Mouse (Mus musculus) cerebellum, adult 11 months (tissue): ENCODE data around the gene Usp46.
"Not testable (repeated sequence)": the region's sequence is repeated elsewhere in the genome, so short reads cannot be mapped to it uniquely, and the experiment has no call there.

Experiments used
- DNase-seq: peaks from one replicate; pipeline ENCODE4 v3.0.0; 2022

Gene Usp46

GRCm38 (mm10) chr5:74020506-74020905 is 47.7 kb downstream of the Usp46 start:
- no peak for DNase-seq

GRCm38 (mm10) chr5:74018870-74019565 is 49.2 kb downstream of the Usp46 start:
- DNase-seq: no peak

DNA sequence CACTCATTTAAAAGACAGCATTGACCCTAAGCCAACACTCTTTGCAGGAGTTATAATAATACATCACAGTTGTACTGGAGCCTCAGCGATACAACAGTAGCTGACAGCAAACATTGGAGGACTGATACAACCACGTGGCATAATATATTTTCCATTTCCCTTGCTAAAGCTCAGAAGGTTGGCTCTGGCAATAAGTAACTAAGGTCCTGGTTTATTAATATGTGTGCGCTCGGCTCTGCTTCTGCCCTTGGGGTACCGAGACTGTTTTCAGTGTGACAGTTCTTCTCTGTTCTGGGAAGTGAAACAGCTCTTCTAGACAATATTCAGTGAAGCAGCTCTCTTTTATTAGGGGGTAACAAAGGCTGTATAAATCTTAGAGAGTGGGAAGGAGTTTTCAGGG is 50.7 kb downstream of the Usp46 start:
- no peak for DNase-seq

DNA sequence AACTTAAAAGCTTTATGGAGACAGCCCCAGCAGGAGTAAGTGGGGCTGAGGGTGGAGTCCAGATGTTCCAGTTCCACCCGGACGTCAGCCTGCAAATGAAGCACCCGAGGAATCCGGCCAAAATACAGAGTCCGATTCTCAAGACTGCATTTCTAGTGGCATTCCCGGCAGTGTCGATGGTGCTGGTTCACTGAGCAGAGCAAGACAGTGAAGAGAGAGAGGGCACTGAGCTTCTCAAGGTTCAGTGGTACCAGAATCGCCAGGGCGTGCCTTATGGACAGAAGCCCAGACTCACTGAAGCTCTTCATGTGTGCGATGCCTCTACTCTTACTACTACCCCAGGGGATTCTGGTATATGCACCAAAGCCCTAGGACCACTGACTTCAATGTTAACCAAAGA is 56.6 kb downstream of the Usp46 start:
- DNase-seq: no peak

- DNase-seq: no peak
Observed at GRCm38 (mm10) chr5:74007492-74008070, 60.6 kb downstream of the Usp46 start.

- DNase-seq: no peak
Observed at GRCm38 (mm10) chr5:74005936-74006335, 62.3 kb downstream of the Usp46 start.

- no peak for DNase-seq
Observed at GRCm38 (mm10) chr5:74001743-74002142, 66.5 kb downstream of the Usp46 start.

DNA sequence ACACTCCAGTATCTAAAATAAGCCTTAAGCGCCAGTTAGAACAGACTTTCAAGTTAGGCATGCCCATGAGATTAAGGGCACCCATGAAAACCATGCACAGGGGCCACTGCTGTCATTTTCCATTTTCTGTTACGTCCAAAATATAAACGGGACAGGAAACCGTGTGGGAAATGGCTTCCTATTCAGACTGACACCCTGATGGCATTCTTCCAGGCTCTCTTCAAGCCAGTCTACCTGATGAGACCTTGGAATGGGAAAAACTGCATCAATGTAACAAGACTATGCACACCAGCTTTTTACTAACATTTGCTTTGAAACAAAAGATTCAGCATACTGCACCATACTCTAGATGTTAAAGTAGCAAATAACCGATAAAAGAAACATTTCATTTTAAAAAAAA is 69.3 kb downstream of the Usp46 start:
- DNase-seq: no peak

- DNase-seq: no peak
Observed at GRCm38 (mm10) chr5:73994850-73995249, 73.4 kb downstream of the Usp46 start.

GRCm38 (mm10) chr5:73993538-73993937 is 74.7 kb downstream of the Usp46 start:
- no peak for DNase-seq

- no peak for DNase-seq
Observed at GRCm38 (mm10) chr5:73992321-73992720, 75.9 kb downstream of the Usp46 start.

- DNase-seq: no peak
Observed at GRCm38 (mm10) chr5:73989532-73989931, 78.7 kb downstream of the Usp46 start.

DNA sequence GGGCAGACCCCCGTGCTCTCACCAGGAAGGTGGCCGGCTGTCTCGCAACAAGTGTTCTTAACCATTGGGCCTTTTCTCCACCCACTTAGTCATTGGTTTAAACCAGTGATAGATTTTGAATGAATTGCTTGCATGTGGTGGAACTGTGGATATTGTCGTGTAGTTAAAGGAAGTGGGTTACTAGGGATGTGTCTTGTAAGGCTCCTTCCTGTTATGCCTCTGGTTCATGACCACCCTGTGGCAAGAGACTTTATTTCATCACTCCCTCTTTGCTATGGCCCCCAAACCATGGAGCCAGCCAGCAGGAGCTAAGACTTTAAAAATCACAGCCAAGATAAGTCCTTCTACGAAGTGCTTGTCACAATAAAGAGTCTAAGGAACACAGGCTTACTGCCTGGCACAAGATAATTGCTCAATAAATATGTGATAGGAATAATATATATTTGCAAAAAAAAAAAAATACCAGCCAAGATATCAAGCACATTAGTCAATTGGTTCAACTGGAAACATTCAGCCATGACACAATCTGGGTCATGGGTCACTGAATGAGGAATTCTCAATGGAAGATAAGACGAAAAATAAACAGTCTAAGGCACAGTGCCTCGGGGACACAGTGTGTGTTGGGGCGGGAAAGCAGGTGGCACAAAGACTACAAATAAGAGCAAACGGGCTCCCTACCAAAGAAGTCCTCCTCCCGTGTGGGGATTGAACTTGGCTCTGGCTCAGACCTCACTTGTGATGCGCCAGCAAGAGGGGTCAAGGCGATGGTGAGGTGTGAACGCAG is 80.3 kb downstream of the Usp46 start:
- DNase-seq: no peak

DNA sequence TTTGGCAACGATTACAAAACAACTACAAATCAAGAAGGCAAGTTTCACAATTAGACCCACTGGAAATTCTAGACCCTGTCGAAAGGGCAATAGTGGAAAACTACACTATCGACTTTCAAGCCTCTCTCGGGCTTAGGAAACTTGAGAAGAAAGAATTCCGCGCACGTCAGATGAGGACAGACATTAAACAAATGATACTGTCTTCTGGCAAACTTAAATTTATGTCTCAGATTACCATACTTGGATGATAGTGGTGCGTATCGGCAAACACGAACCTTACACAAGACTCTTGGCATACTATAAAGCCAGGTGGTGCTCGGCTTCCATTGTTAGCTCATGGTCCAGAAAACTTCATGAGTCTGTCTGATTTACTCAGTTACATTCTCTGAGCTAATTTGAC is 90.8 kb downstream of the Usp46 start:
- no peak for DNase-seq

- no peak for DNase-seq
Observed at GRCm38 (mm10) chr5:73971701-73972100, 96.5 kb downstream of the Usp46 start.

- no peak for DNase-seq
Observed at GRCm38 (mm10) chr5:73970024-73970628, 98.1 kb downstream of the Usp46 start.

- no peak for DNase-seq
Observed at GRCm38 (mm10) chr5:73969338-73969737, 98.9 kb downstream of the Usp46 start.

DNA sequence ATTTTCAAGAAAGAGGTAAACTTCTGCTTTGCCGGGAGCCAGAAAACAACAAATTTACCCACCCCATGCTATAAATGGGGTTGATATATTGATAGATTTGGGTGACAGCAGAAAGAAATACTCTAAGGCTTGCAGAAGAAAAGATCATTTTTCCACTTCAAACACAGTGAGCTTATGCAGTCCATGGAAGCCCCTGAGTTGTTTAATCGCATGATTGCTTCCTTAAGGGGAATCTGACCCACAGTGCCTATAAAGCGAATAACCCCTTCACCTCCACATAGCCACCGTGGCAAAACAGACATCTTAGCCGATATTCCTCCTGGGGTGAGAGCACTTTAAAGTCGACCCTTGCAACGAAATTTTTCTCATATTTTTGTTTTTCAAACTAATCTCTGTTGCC is 108.5 kb downstream of the Usp46 start:
- no peak for DNase-seq

GRCm38 (mm10) chr5:73958614-73959013 is 109.6 kb downstream of the Usp46 start:
- not testable (repeated sequence) for DNase-seq

- DNase-seq: no peak
Observed at GRCm38 (mm10) chr5:73958096-73958495, 110.1 kb downstream of the Usp46 start.

GRCm38 (mm10) chr5:73955691-73956090 is 112.5 kb downstream of the Usp46 start:
- DNase-seq: no peak

DNA sequence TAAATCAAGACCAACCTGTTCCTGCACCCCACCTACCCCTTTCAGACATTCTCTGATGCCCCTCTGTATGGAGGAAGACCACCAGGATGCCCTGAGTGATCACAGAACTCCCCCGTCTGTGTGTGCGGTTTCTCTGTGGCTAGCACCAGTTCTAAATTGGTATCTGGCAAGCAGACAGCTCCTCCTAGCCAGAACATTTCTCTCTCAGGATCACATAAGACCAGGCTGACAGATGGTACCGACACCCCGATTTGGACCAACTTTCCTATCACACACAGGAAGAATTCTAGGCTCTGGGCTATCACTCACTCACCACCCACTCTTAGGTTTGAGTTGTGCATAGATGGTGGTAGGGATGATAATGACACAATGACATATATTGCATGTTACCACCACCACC is 113.2 kb downstream of the Usp46 start:
- DNase-seq: peak; percentile 36

- no peak for DNase-seq
Observed at GRCm38 (mm10) chr5:73953066-73953614, 115.1 kb downstream of the Usp46 start.

DNA sequence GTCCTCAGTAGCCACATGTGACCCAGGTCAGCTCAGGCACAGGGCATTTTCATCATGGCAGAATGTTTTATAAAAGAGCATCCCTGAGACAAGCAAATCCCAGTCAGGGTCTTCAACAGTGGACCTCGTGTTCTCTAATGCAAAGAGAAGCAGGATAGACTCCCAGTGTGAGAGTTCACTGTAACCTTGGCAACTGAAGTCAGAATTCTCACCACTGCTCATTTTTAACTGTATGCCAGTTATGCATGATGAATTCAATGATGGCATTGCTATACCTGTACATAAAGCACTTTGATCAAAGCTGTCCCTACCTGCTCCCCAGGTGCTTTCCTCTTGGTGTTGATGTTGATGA is 116.6 kb downstream of the Usp46 start:
- no peak for DNase-seq
